Mouse (Mus musculus) kidney, postnatal 36 days (tissue): ENCODE data around the gene Plekha5.
"Not testable (repeated sequence)": the region's sequence is repeated elsewhere in the genome, so short reads cannot be mapped to it uniquely, and the experiment has no call there.

ENCODE experiments used
- DNase-seq, 2 experiments: peaks; one replicate each; pipeline ENCODE4 v3.0.0; 2021 to 2022; ENCODE audit warnings: mixed read lengths in 2 of 2

The Plekha5 gene

GRCm38 (mm10) chr6:140580170-140580569, 156.3 kb downstream of the Plekha5 start:
- no peak for DNase-seq

GRCm38 (mm10) chr6:140586714-140587259, 162.9 kb downstream of the Plekha5 start:
- DNase-seq, result no peak

- no peak for DNase-seq
Measured at GRCm38 (mm10) chr6:140591331-140591730, 167.5 kb downstream of the Plekha5 start.

- peak in 1 of 2 experiments; percentile 21 for DNase-seq
Measured at GRCm38 (mm10) chr6:140592713-140593112, 168.9 kb downstream of the Plekha5 start.

- DNase-seq, result peak; percentile 82 to 89
Measured at GRCm38 (mm10) chr6:140593420-140594170, 169.7 kb downstream of the Plekha5 start.

GRCm38 (mm10) chr6:140595551-140595950, 171.7 kb downstream of the Plekha5 start:
- peak; percentile 49 to 70 for DNase-seq

- DNase-seq, result no peak
Measured at GRCm38 (mm10) chr6:140597381-140598329, 173.8 kb downstream of the Plekha5 start.

- no peak for DNase-seq
Measured at GRCm38 (mm10) chr6:140598516-140598915, 174.7 kb downstream of the Plekha5 start.

GRCm38 (mm10) chr6:140599337-140599736, 175.5 kb downstream of the Plekha5 start:
- no peak for DNase-seq

GRCm38 (mm10) chr6:140600671-140601070, 176.8 kb downstream of the Plekha5 start:
- DNase-seq, result peak in 1 of 2 experiments; percentile 49

- DNase-seq, result peak; percentile 51 to 69
Measured at GRCm38 (mm10) chr6:140601175-140601574, 177.3 kb downstream of the Plekha5 start.

GRCm38 (mm10) chr6:140603228-140603944, 179.5 kb downstream of the Plekha5 start:
- DNase-seq, result no peak

GRCm38 (mm10) chr6:140605173-140605572, 181.3 kb downstream of the Plekha5 start:
- DNase-seq, result not testable (repeated sequence)

GRCm38 (mm10) chr6:140605732-140606131, 181.9 kb downstream of the Plekha5 start:
- no peak for DNase-seq

- no peak for DNase-seq
Measured at GRCm38 (mm10) chr6:140606534-140606933, 182.7 kb downstream of the Plekha5 start.

- no peak for DNase-seq
Measured at GRCm38 (mm10) chr6:140608666-140609065, 184.8 kb downstream of the Plekha5 start.

GRCm38 (mm10) chr6:140609533-140609932, 185.7 kb downstream of the Plekha5 start:
- no peak for DNase-seq

- no peak for DNase-seq
Measured at GRCm38 (mm10) chr6:140610117-140610516, 186.3 kb downstream of the Plekha5 start.

GRCm38 (mm10) chr6:140611282-140611681, 187.4 kb downstream of the Plekha5 start:
- DNase-seq, result no peak

GRCm38 (mm10) chr6:140611893-140612473, 188.1 kb downstream of the Plekha5 start:
- no peak for DNase-seq

GRCm38 (mm10) chr6:140613822-140614221, 190.0 kb downstream of the Plekha5 start:
- DNase-seq, result no peak

- DNase-seq, result peak in 1 of 2 experiments; percentile 56
Measured at GRCm38 (mm10) chr6:140614711-140615110, 190.9 kb downstream of the Plekha5 start.
